Mouse (Mus musculus) gastrocnemius, postnatal 36 days (tissue): ENCODE measurements around the gene Mtnr1b. TPM values are rescaled to one million over a fixed set of nuclear protein-coding genes. Genes with fewer than 3 reads are reported as not detected.
"Not testable (repeated sequence)": the region's sequence is repeated elsewhere in the genome, so short reads cannot be mapped to it uniquely, and the experiment has no call there.

ENCODE experiments used
- DNase-seq, 2 experiments: peaks; one replicate each; pipeline ENCODE4 v3.0.0; 2022
- intact Hi-C: fragments of 180-260 bp; cut with DNase I; formaldehyde crosslinking; loops from one replicate; pipeline ENCODE4 v1.15.1; 2025
- long read RNA-seq, 2 experiments: library from polyadenylated mRNA; stranded (forward); transcript quantifications; one replicate each; pipeline ENCODE4 v2.0.0; 2021
- total RNA-seq, 2 experiments: library from RNA; stranded (reverse); gene quantifications; 2 replicates each; pipeline ENCODE4 v1.2.3; 2021

The Mtnr1b gene
- total RNA-seq = not detected
- long read RNA-seq, experiment 1 = 0 reads
- long read RNA-seq, experiment 2 = 0 reads

DNA sequence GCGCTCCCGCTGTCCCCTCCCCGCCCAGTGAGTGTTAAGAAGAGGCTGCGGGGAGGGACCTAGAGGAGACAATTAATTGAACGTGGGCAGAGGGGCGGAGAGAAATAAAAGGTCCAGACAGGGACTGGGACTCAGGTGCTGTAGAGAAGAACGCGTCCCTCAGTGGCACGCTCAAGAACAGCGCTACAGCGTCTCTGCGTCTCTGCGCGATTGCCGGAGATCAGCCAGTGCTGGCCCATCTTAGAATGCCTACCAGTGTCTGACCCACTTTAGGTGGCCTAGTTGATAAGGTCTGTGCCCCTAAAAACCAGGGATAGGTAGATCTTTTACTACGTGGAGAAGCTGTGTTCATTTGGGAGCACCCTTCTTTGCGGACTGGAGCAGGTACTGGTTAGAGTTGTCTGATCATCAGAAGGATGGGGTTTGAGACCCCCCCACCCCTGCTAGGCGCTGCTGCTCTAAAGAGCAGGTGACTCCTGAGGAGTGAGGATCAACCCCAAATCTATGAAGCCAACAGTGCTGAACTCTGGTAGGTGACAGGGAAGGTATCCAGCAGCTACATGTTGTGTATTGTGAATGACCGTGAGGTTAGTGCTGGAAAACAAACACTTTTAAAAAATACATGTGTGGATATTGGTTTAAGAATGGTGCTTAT, at the start of gene Mtnr1b:
Gene Mtnr1b (minus strand): TSS at position 51 of the 655 bp plus-strand sequence.
- DNase-seq = no peak
- intact Hi-C loops = no loop called here

DNA sequence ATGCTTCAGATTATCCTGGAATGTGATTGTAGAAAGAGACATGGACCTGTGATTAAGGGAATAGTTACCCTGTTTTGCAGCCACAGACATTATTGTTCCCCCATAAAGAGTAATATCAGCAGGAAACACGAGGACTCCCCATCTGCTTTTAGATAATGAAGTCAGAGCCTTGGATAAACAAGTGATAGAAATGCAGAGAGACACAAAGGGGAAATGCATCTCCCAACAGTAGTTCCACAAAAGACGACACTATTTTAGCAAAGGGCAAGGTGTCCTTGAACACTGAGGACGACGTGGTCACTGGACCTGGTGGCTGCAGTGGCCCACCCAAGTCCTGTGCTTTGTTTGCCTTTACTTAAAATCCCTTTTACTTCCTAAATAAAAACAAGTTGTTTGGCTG, 45.9 kb upstream of the Mtnr1b start:
- no peak for DNase-seq
- intact Hi-C loops = no loop called here

DNA sequence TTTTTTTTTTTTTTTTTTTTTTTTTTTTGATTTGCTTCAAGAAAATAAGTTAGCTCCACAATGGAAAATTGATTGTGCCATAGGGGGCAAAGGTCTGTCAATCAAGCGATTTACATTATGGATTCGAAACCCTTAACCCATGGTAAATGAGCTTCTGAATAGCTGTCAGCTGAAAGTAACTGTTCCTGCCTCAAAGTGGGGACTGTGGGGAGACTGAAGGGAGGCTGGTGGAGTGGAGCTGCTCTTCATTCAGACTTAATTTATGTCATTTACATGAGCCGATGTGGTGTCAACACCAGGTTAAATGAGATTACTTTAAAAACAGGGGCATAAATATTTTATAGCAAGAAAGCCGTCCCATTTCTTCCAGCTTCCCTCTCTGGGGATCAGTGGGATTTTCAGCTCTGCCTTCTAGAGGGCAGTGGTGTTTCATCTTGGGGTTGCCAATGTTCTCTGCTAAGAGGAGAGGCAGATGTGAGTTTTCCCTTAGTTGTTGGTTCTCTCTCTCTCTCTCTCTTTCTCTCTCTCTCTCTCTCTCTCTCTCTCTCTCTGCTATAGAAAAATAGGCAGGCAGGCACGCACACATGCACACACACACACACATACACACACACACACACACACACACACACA, 45.1 kb upstream of the Mtnr1b start:
- DNase-seq = no peak
- intact Hi-C loops = no loop called here

DNA sequence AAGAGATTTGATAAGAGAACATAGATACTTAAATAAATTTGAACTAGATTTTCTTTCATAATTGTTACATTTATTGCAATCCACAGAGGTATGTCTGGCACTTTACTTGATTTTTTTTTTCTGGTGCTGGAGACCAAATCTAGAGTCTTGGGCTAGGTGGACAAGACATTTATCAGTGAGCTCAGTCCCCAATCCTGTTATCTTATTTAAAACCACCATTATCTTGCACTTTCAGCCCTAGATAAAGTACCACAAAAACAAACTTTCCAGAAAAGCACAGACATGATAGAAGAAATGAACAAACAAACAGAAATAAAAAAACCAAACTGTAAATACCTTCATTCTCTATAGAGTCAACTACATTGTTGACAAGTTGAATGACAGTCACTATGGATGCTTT, 42.2 kb upstream of the Mtnr1b start:
- intact Hi-C loops = no loop called here
- DNase-seq = no peak

DNA sequence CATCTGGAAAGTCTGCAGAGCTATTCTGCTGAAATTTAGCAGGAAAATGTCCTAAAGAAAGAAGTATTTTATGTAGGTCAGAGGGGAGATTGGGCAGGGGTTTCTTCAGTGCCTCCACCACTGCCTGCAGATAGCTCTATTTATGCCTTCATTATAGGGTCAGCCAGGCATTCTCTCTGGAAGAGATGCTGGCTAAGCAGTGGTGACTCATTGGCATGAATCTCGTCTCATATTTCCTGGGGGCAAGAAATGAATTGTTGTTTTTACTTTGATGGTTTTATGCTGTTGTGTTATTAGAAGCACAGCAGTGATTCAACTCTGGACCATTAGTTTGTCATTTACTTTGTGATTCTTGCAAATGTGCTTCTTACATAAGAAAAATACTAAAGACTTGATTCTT, 38.4 kb upstream of the Mtnr1b start:
- intact Hi-C loops = no loop called here
- no peak for DNase-seq

DNA sequence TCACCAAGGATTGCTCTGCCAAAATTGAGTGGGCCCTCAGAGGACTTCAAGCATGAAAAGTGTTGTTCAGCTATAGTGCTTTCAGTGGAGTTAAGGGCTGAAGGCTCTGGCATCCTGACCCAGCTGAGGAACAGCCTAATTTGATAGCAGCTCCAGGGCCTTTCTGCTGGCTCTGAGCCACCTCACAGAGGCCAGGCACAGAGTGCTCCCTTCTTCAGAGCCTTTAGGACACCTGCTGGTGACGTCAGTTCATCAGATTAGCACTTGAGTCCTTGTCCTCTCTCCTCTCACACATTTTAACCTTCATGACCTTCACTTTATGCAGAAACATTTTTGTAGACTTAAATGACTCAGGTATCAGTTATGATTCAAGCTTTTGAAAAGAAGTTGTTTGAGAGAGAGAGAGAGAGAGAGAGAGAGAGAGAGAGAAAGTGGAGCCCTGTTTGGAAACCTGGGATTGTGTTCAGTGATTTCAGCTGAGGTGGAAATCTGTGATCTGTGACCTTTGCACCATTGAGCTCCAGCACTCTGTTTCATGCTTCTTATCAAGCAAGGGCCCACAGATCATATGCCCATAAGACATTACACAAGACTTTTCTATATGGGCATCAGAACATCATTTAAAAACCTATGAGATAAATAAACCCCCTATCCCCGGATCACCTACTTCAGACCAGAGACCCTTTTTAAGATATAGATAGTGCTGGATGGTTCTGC, 35.2 kb upstream of the Mtnr1b start:
- no peak for DNase-seq
- intact Hi-C loops = no loop called here

DNA sequence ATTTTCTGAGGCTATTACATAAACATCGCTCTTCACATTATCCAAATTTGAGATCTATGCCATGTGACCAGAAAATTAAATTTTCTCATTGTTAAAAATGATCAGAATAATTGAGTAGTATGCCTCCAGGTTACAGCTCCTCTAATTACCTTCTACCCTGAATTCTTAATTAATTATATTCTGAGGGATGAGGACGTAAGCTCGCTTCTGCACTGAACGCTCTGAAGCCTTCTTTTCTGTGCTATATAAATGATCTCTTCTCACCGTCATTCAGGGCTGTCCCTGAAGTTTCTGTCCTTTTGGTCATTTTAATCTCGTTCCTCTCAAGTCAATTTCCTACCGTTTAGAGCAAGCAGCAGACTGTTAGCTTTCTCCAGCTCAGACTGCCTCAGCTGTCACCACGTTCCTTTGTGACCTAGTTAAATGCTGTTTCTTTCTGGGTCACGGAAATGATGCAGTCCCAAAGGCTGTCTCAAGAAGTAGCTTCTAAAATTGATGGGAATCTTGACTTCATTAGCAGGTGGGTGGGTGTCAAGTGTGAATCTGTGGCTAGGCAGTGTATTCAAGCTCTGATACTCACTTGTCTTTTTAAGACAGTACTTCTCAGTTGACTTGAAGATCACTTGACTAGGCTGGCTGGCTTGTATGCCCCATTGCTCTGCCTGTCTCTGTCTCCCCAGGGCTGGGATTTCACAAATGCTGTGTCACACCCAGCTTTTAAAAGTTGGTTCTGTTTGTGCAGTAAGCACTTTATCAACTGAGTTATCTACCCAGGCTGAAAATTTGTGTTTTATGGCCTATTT, 29.8 kb upstream of the Mtnr1b start:
- intact Hi-C loops = no loop called here
- DNase-seq = no peak

DNA sequence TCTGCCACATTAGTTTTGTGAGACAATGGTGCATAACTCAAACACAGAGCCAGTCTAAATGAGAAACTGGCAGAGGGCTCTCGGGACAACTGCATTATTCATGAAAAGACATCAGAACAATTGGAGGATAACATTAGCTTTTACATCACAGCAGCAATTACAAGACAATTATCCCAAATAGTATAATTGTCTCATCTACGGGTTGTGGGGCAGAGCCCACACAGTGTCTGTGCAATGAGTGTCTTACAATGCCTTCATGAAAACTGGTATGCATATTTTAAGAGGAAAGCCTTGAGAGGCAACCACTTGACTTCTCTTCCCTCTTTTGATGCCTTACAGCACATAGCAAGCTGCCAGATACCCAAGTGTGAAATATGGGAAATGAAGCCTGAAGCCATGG, 23.8 kb upstream of the Mtnr1b start:
- no peak for DNase-seq
- intact Hi-C loops = no loop called here

DNA sequence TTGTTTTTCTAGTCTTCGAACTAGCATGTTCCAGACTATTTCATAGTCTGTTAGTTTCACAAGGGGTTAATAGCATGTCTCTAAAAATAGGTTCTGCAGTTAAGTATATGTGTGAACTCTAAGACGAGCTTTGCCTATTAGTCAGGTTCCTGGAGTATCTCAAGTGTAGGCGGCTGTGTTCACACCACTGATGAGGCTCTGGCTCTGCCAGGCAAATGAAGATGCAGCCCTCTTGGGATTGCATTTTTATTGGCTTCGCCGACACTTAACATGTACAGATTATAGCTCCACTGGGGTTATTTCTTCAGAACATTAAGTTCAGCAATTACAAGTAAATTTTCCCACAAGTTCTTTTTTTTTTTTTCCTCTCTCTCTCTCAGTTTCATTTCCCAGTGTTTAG, 12.4 kb upstream of the Mtnr1b start:
- intact Hi-C loops = no loop called here
- DNase-seq = no peak

DNA sequence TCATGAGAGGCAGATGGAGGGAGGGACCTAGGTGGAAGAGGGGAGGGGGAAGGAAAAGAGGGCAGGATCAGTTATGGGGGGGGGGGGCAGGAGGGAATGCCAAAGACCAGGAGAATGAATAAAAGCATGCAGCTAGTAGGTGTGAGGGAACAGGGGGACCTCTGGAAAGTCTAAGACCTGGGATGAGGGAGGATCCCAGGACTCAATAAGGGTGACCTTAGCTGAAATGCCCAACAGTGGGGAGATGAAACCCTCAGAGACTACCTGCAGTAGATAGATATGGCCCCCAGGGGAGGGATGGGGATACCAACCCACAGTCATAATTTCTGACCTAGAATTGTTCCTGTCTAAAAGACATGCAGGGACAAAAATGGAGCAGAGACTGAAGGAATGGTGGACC, 6.4 kb upstream of the Mtnr1b start:
- intact Hi-C loops = loop anchor here (2.0 kb wide), 1 partner anchor 198 kb away; no protein-coding TSS in a partner anchor
- DNase-seq = no peak

DNA sequence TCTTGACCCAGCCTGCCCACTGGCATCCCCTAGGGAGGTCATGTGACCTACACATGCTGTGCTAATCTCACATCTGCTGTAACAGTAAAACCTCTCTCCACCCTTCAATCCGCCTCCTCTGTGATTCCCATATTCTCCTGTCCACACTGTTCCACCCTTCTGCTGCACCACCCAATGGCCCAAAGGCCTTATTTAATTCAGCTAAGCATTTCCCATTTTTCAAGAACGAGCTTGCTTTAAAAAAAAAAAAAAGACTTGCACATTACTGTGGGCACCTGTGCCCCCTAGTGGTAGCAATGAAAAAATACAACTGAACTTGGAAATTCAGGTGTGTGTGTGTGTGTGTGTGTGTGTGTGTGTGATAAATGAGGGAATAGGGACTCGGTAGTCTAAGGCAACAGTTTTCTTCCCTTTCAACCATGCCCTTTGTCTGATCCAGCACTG, 5.8 kb upstream of the Mtnr1b start:
- DNase-seq = no peak
- intact Hi-C loops = loop anchor here (2.0 kb wide), 1 partner anchor 197 kb away; no protein-coding TSS in a partner anchor

DNA sequence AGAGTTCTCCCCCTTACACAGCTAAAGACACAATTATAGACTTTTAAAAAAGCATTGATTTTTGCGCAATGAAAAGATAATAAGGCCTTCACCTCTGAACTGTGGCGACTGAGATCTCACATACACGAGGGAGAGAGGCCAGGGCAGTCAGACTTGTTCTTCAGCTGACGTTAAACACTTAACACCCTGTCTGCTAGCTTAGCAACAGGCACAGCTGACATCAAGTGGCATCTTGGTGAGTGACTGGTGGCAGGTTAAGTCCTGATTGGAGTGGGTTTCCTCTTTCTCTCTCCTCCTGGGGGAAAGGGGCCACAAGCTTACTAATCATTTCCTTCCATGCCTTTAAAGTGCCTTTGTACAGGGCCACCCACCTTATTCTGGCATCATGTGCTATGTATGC, 4.3 kb downstream of the Mtnr1b start:
- no peak for DNase-seq
- intact Hi-C loops = no loop called here

DNA sequence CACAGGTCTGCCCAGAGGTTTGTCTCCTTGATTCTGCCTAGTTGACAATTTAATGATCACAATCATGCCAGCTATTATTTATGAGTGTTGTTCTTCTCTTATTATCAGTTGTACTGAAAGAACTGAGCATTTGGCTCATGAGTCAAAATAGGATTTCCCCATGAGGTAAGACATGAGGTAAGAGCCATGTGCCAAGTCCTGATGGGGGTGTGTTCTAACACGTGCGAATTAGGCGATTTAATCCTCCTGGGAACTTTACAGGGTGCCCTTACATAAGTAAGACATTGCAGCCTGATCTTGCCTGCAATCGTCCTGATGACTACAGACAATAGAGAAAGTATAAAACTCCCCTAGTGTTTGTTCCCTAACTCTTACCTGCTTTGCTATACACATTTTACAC, 4.9 kb downstream of the Mtnr1b start:
- intact Hi-C loops = no loop called here
- DNase-seq = no peak

DNA sequence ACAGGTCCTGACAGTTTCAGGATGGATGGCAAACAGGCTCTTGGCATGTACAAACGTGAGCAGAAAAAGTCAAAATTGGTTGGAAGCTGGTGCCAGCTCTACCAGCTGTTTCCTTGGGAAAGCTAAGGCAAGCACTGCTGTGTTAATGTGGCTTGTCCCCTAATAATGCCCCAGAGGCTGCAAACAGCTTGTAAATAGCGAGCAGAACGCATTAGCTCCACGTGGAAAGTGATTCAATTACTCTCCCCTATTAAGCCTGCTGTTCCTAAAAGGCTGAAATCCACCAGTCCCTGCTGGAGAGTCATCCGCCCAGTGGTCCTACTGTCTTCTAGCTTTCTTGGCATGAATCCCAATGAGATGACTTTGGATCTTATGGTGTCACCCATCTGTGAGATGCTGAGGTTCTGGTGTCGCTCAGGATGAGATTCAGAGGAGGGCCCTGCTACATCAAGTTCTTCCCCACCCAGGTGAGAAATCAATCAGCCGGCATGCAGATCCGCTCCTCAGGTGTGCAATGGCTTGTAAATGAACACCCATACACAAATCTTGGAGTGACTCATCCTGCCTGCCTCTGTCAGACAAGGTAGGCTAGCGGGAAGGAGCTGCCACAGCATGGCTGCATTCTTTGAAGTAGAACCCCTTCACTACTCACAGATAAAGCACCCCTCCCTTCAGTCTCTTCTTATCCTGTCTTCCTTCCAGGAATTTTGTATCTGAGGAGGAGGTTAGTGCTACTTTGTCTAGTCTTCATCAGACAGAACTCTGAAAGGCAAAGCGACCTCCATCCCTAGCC, 7.9 kb downstream of the Mtnr1b start:
- intact Hi-C loops = no loop called here
- no peak for DNase-seq

DNA sequence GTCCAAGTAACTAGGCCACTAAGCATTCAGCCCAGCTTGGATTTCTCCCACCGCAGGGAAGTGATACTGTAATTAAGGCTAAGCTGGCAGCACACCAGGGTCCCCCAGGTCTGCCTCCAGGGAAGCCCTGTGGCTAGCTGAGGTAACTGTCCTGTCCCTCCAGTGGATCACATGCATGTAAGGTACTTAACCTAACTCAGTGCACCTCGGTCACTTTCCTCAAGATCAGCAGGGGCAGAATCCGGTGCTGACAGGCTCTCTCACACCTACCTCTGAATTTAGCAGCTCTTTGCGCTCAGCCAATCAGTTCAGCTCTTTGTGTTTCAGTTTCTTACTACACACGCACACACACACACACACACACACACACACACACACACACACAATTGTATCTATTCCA, 13.0 kb downstream of the Mtnr1b start:
- no peak for DNase-seq
- intact Hi-C loops = no loop called here

DNA sequence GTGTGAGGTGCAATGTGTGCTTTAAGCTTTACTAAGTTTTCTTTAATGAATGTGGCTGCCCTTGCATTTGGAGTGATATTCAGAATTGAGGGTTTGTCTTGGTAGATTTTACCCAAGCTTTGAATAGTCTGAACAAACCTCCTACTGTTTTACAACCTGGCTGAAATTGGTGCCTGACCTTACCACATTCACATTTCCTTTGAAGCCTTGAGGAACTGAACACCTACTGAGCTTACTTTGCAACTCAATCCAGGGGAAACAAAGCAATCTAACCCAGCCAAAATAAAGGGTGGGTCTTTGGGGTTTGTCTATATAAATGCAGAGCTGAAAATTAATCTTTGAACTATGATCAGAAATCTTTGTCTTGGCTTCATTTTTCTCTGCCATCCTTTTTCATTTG, 23.6 kb downstream of the Mtnr1b start:
- DNase-seq = no peak
- intact Hi-C loops = no loop called here

DNA sequence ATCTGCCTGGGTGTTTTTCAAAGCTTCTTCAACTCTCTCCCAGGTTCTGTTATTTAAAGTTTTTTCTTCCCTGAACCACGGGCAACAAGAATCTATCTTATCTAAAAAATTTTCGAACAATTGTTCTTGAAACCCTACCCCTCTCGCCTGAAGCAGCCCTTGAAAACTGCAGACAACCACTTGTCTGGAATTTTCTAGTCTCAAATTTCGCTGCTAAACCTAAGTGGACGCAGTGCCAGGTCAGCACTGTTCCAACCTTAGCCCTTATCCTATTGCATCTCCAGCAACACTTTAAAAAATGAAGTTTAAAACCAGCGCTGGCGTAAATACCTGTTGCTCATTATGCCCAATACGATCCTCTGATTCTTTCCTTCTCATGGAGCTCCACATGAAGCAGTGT, 29.0 kb downstream of the Mtnr1b start:
- intact Hi-C loops = no loop called here
- no peak for DNase-seq

DNA sequence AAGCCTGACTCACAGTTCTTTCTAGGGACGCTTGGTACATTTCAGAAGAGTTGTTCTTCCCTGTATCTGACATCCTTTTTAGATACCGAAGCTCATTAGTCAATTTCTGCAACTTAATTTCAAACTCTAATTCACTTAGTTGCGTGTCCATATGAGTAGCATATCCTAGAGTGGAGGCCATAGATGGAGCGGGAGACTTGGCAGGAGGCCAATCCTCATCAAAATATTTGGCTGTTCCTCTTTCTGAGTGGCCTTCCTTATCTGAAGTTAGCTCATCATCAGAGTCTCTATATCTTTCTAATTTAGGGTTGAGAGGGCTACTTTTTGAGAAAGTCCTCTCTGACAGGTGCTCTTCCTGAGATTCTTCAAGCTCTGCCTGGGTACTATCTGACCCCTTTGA, 29.4 kb downstream of the Mtnr1b start:
- DNase-seq, intact Hi-C loops: not testable (repeated sequence)

DNA sequence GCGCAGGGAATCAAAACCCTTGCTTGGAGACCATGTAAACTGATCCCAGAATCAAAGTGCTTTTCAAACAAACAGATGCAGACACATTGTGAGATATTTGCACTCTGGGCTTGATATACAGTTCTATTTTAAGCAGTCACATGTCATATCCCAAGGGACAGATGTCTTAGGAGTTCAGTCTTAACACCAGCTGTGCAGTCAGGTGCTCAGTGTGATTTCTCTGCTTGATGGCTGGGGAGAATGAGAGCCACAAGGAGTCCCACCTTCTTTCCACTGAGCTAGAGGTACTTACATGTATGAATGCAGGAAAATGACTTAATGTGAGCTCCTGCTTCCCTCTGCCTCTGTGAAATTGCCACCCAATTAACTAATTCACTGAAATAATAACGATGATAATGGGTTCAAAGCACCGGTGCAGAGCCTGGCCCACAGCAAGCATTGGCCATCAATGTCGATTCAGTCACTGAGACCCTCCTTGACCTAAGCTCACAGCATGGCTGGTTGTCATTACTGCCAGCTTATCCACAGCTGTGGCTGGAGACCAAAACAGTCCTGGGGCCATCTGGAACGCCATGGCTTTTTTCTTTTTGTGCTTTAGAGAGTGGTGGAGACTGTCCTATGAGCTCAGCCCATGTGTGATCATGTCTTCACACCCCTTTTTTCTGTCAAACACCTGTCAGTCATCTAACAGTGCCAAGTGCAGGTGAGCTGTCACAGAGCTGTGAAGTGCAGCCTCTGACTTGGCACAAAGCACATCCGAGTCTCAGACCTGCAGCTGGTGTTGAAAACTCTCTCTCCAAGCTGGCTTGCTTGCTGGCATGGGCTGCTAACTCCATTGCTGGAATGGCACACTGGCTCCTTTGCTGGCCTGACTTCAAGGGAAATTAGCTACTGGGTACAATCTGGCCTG, 61.1 kb downstream of the Mtnr1b start:
- intact Hi-C loops = no loop called here
- DNase-seq = no peak
